Mouse (Mus musculus) neural tube, embryonic 11.5 days (tissue): ENCODE results near the gene Acmsd. TPM values are rescaled to one million over a fixed set of nuclear protein-coding genes. Genes with fewer than 3 reads are reported as not detected.

Experiments used
- ATAC-seq: fragments of 200-750 bp; cut with Nextera tagmentation; 2 replicates; pipeline ENCODE4 v1.8.0; 2017; ENCODE audit warnings: moderate number of reproducible peaks, mild to moderate bottlenecking, moderate TSS enrichment, moderate library complexity; ENCODE audit not compliant: insufficient read depth, low FRiP score, low TSS enrichment
- DNase-seq: peaks from one replicate; pipeline ENCODE4 v3.0.0-alpha.2; 2015; ENCODE audit warnings: low spot score
- H3K27ac ChIP-seq: fragments of 300-500 bp; sonication (generic); 2 replicates; pipeline ENCODE4 v1.5.1; 2014; ENCODE audit warnings: low read depth, mild to moderate bottlenecking, low read length
- H3K27me3 ChIP-seq: fragments of 300-500 bp; sonication (generic); 2 replicates; pipeline ENCODE4 v1.6.1; 2014; ENCODE audit warnings: mild to moderate bottlenecking, low read length, mixed read lengths; ENCODE audit not compliant: control insufficient read depth, insufficient read depth
- H3K36me3 ChIP-seq: fragments of 300-500 bp; sonication (generic); 2 replicates; pipeline ENCODE4 v1.6.1; 2014; ENCODE audit warnings: mild to moderate bottlenecking, low read length, moderate library complexity, mixed read lengths; ENCODE audit not compliant: control insufficient read depth, insufficient read depth
- H3K4me1 ChIP-seq: fragments of 300-500 bp; sonication (generic); 2 replicates; pipeline ENCODE4 v1.6.1; 2014; ENCODE audit warnings: low read length, mixed read lengths; ENCODE audit not compliant: control insufficient read depth, insufficient read depth
- H3K4me2 ChIP-seq: fragments of 300-500 bp; sonication (generic); 2 replicates; pipeline ENCODE4 v1.6.1; 2014; ENCODE audit warnings: low read depth, mild to moderate bottlenecking, moderate library complexity
- H3K4me3 ChIP-seq: fragments of 300-500 bp; sonication (generic); 2 replicates; pipeline ENCODE4 v1.5.1; 2014; ENCODE audit warnings: low read depth, low read length
- H3K9ac ChIP-seq: fragments of 300-500 bp; sonication (generic); 2 replicates; pipeline ENCODE4 v1.6.1; 2014; ENCODE audit warnings: mild to moderate bottlenecking, low read length
- H3K9me3 ChIP-seq: fragments of 300-500 bp; sonication (generic); 2 replicates; pipeline ENCODE4 v1.6.1; 2016; ENCODE audit warnings: low read length; ENCODE audit not compliant: control insufficient read depth
- WGBS: fragments of 180-500 bp; shearing (Covaris S2); extraction: QIAGEN DNeasy Blood & Tissue Kit; methylation state at CpG from one replicate; pipeline ENCODE4 v1.1.7; 2014; 5-methylcytosine and 5-hydroxymethylcytosine counted together
- polyA plus RNA-seq: library from polyadenylated mRNA; unstranded; fragments of >200 nt; fragmentation: Nextera tagmentation; extraction: Ambion mirVana; gene quantifications from 2 replicates; pipeline ENCODE4 v1.2.1, GENCODE M21; 2014

Gene Acmsd
- polyA plus RNA-seq, 1 experiment from 2014 or later = 0.15 TPM

DNA sequence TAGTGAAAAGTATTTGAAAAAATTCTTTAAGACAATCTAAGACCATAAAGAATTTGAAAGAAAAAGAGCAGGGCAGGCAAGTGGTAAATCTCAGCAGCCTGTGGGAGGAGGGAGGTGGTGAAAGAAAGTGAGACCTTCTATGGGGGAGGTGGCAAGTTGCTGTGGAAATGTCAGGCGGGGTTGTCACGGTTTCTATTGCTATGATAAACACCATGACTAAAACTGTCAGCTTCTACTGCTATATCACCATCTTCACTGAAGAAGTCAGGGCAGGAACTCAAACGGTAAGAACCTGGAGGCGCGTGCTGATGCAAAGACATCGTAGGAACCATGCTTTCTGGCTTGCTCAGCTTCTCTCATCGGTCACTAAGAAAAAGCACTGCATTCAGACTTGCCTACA is 83.7 kb downstream of the Acmsd start:
- WGBS = 70% methylated on average over 7 of the region's 7 CpGs

DNA sequence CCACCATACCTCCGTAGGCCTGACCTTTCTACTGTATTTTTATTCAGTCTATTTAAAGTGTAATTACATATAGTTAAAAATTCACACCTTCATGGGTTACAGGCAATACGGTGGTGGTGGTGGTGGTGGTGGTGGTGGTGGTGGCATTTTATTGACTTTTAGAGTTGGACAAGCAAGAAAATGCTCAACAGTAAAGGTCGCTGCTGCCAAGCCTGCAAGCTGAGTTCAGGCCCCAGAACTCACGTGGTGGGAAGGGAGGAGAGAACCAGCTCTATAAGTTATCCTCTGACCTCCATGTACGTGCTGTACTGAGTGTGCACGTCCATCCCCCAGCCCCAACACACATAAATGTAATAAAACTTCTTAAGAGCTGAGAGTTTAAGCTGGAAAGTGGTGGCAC is 87.2 kb downstream of the Acmsd start:
- no peak overlapping the region for H3K4me3 ChIP-seq
- DNase-seq (no peak), ATAC-seq (no peak)
- no peaks in the 10 kb centered on the region for H3K4me1 ChIP-seq
- no peak overlapping the region for H3K27ac ChIP-seq
- H3K9ac ChIP-seq = no peak overlapping the region
- H3K36me3 ChIP-seq = no peaks in the 10 kb centered on the region
- no peaks in the 10 kb centered on the region for H3K27me3 ChIP-seq
- 86% methylated on average over 6 of the region's 6 CpGs for WGBS
- H3K9me3 ChIP-seq = no peaks in the 10 kb centered on the region
- no peak overlapping the region for H3K4me2 ChIP-seq

More for the DNA sequence above, 83.7 kb downstream of the Acmsd start:
- H3K9ac ChIP-seq = no peak overlapping the region
- ATAC-seq = no peak
- no peak for DNase-seq
- H3K4me3 ChIP-seq = no peak overlapping the region
- no peak overlapping the region for H3K27ac ChIP-seq
- H3K27me3 ChIP-seq = no peaks in the 10 kb centered on the region
- H3K4me2 ChIP-seq = no peak overlapping the region
- H3K9me3 ChIP-seq = no peaks in the 10 kb centered on the region
- H3K36me3 ChIP-seq = no peaks in the 10 kb centered on the region
- H3K4me1 ChIP-seq = no peaks in the 10 kb centered on the region

Other genes with a start within 250 kb of the Acmsd start
- 27.1 and 32.0 TPM in 2 replicates for gene Tmem163, start 49.9 kb upstream of the Acmsd start, polyA plus RNA-seq
- 91.0 and 93.1 TPM in 2 replicates for gene Ccnt2, start 44.8 kb downstream of the Acmsd start, polyA plus RNA-seq
- not detected in 2 replicates for gene Map3k19, start 125.6 kb downstream of the Acmsd start, polyA plus RNA-seq
- gene Rab3gap1, start 139.4 kb downstream of the Acmsd start, polyA plus RNA-seq = 15.0 and 16.4 TPM in 2 replicates